Mouse (Mus musculus) stomach, embryonic 16.5 days (tissue): ENCODE measurements at regions not wholly inside any gene's neighbourhood (a gene's known extent, or its start where the extent isn't known, plus 50 kb on each side); places are given as distances from the start of the nearest gene placed in this dataset.

Experiments
- ATAC-seq: fragments of 200-750 bp; cut with Nextera tagmentation; 2 replicates; pipeline ENCODE4 v1.8.0; 2017; ENCODE audit warnings: moderate number of reproducible peaks, moderate TSS enrichment; ENCODE audit not compliant: insufficient read depth, low FRiP score
- H3K27ac ChIP-seq: fragments of 300-500 bp; sonication (generic); 2 replicates; pipeline ENCODE4 v1.5.1; 2014; ENCODE audit warnings: low read length
- H3K27me3 ChIP-seq: fragments of 300-500 bp; sonication (generic); 2 replicates; pipeline ENCODE4 v1.6.1; 2014; ENCODE audit warnings: low read length, control low read depth, mixed read lengths; ENCODE audit not compliant: control insufficient read depth, insufficient read depth
- H3K36me3 ChIP-seq: fragments of 300-500 bp; sonication (generic); 2 replicates; pipeline ENCODE4 v1.6.1; 2014; ENCODE audit warnings: low read length; ENCODE audit not compliant: control insufficient read depth, insufficient read depth
- H3K4me1 ChIP-seq: fragments of 300-500 bp; sonication (generic); 2 replicates; pipeline ENCODE4 v1.6.1; 2014; ENCODE audit warnings: low read length, control low read depth, mixed read lengths; ENCODE audit not compliant: control insufficient read depth, insufficient read depth
- H3K4me2 ChIP-seq: fragments of 300-500 bp; sonication (generic); 2 replicates; pipeline ENCODE4 v1.6.1; 2014; ENCODE audit warnings: low read depth, low read length, mixed read lengths
- H3K4me3 ChIP-seq: fragments of 300-500 bp; sonication (generic); replicated peaks from 2 replicates; pipeline ENCODE4 v1.5.1; 2014; ENCODE audit warnings: mild to moderate bottlenecking, low read length
- H3K9ac ChIP-seq: fragments of 300-500 bp; sonication (generic); 2 replicates; pipeline ENCODE4 v1.6.1; 2014; ENCODE audit warnings: low read length
- H3K9me3 ChIP-seq: fragments of 300-500 bp; sonication (generic); replicated peaks from 2 replicates; pipeline ENCODE4 v1.6.1; 2016; ENCODE audit warnings: low read length, control low read depth; ENCODE audit not compliant: control insufficient read depth
- WGBS: fragments of 180-500 bp; shearing (Covaris S2); extraction: QIAGEN DNeasy Blood & Tissue Kit; methylation state at CpG from one replicate; pipeline ENCODE4 v1.1.7; 2014; 5-methylcytosine and 5-hydroxymethylcytosine counted together

DNA sequence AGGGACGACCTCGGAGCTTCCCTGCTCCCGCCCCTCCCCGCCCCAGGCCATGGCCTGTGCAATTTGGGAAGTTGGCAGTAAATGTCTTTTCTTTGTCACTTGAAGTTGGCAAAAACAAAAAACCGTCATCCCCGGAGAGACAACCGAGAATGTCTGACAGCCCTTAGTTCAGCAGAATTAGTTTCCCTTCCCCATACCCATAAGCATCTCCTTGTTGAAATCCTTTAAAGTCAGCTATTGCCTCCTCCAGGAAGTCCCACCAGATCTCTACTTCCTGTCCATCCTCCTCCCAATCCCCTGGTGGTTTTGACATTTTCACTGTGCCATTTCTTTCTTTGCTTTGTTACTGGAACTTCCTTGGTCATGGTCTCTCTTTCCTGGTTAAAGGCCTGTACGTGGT is 54.8 kb downstream of the Foxb1 start:
- Histone ChIP-seq H3K36me3 (no peaks in the 10 kb centered on the region), H3K27ac (no peak overlapping the region), H3K27me3 (no peaks in the 10 kb centered on the region), H3K4me2 (no peak overlapping the region), H3K4me1 (no peaks in the 10 kb centered on the region), H3K9me3 (no peaks in the 10 kb centered on the region), H3K4me3 (no peak overlapping the region), H3K9ac (no peak overlapping the region)
- 79% methylated on average over 8 of the region's 8 CpGs for WGBS
- no peak for ATAC-seq

DNA sequence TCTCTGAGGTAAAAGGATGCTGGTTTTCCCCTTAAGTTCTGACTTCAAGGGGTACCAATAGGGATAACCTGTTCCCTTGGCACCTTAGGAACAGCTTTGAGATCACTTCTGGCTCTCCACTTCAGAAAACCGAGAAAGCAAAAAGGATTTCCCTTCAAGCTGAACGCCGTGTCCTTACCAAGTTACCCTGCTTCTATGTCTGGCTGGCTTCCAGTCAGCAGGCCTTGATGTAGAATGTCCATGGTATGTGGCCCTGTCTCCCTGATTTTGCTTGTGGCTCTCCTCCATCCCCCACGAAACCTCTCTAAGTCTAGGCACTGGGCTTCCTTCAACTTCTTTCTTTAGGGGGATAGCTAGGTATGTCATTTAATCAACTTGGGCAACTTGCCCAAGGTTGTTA is 55.7 kb downstream of the Foxb1 start:
- Histone ChIP-seq H3K9me3 (no peaks in the 10 kb centered on the region), H3K4me3 (no peak overlapping the region), H3K27ac (no peak overlapping the region), H3K4me1 (no peaks in the 10 kb centered on the region), H3K4me2 (no peak overlapping the region), H3K36me3 (no peaks in the 10 kb centered on the region), H3K9ac (no peak overlapping the region), H3K27me3 (no peaks in the 10 kb centered on the region)
- no peak for ATAC-seq
- WGBS, result 67% methylated on average over 4 of the region's 4 CpGs

DNA sequence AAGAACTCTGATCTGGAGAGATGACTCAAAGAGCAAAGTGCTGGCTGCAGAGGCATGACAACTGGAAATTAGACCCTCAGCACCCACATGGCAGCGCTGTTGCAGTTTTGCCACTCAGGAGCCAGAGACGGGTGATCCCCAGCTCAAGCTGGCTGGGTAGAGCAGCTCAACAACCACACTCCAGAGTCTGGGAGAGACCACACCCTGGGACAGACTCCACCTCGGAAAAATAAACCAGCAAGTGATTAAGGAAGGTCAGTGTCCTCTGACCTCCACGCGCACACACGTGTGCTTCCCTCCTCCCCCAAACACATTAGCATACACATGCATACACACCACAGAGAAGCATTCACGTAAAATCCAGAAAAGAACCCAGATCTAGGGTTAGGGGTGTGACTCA is 57.0 kb downstream of the Foxb1 start:
- Histone ChIP-seq H3K27ac (no peak overlapping the region), H3K4me3 (no peak overlapping the region), H3K36me3 (no peaks in the 10 kb centered on the region), H3K9me3 (no peaks in the 10 kb centered on the region), H3K27me3 (no peaks in the 10 kb centered on the region), H3K9ac (no peak overlapping the region), H3K4me2 (no peak overlapping the region), H3K4me1 (no peaks in the 10 kb centered on the region)
- ATAC-seq, result no peak
- 57% methylated on average over 7 of the region's 7 CpGs for WGBS

DNA sequence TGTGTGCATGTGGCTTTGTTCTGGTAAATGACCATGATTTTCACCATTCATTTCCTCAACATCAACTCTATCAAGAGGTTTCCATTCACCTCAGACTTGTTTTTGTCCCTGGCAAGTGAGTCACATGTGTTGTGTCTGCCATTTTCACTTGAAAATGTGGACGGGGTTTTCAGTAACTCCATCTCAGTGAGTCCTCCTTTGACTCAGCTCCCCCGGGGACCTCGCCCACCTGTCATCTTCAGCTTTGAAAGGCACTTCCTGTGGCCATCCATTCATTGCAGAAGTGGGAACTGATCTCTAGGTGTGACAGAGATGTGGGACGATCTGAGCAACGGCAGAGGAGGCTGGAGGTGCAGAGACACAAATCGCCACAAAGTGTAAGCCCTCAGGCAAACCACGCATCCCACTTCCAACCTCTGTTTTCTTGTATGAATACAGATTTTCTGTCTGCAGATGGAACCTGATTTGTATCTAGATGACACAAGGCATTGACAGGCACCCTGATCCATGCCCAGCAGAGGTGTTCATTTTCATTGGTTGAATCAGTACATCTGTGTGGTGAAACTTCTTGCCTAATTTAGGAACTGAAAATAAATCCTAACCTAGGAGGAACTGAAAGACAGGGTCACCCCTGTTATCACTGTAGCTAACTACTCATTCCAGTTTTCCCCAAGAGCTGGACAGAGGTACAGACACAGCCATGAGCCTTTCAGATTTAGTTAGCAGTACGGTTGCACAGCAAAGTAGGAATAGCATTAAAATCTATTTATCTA is 58.4 kb downstream of the Foxb1 start:
- Histone ChIP-seq H3K4me2 (no peak overlapping the region), H3K4me1 (no peaks in the 10 kb centered on the region), H3K9me3 (no peaks in the 10 kb centered on the region), H3K9ac (no peak overlapping the region), H3K27me3 (no peaks in the 10 kb centered on the region), H3K36me3 (no peaks in the 10 kb centered on the region), H3K4me3 (no peak overlapping the region), H3K27ac (no peak overlapping the region)
- ATAC-seq, result no peak
- WGBS, result 77% methylated on average over 8 of the region's 8 CpGs

DNA sequence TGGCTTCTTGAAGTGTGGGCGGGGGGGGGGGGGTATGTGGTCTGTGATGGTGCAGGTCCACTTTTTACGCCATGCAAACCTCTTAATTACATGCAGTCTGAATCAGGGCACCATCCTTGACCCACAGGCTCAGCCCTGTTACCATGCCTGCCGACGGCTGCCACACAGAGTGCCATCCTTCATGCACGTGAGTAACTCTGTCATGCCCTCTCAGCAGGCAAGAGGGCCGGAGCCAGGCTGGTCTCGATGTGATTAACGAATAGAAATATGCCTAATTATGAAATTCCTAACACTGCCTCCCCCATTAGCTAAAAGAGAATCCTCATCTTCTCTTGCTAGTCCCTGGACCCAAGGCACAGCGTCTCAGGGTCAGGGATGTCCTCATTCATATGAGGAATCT is 60.0 kb downstream of the Foxb1 start:
- 82% methylated on average over 9 of the region's 9 CpGs for WGBS

DNA sequence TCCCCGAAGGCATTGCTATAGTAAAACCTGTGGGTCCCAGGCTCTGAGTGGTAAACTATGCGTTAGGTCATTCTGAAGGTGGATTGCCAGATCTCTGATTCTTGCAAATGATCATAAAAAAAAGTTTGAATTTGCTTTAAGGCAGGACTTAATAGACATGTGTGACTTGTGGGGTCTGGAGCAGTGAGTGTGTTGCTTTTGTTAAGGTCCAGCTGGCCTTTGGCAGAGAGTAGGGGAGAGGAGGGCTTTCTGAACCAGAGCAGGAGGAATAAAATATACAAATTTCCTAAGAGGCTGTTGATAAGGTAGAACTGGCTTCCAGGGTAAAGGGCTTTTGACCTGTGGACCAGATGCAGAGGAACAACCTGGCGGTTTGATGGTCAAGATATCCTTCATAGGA is 69.0 kb downstream of the Foxb1 start:
- Histone ChIP-seq H3K27me3 (no peaks in the 10 kb centered on the region), H3K27ac (no peak overlapping the region), H3K9ac (no peak overlapping the region), H3K4me1 (no peaks in the 10 kb centered on the region), H3K4me3 (no peak overlapping the region), H3K36me3 (no peaks in the 10 kb centered on the region), H3K9me3 (no peaks in the 10 kb centered on the region), H3K4me2 (no peak overlapping the region)
- 54% methylated on average over 3 of the region's 3 CpGs for WGBS
- no peak for ATAC-seq

More for the DNA sequence above, 60.0 kb downstream of the Foxb1 start:
- H3K9me3 ChIP-seq, result no peaks in the 10 kb centered on the region
- no peak overlapping the region for H3K9ac ChIP-seq
- no peak overlapping the region for H3K27ac ChIP-seq
- no peak overlapping the region for H3K4me3 ChIP-seq
- H3K36me3 ChIP-seq, result no peaks in the 10 kb centered on the region
- no peak for ATAC-seq
- H3K4me2 ChIP-seq, result no peak overlapping the region
- no peaks in the 10 kb centered on the region for H3K4me1 ChIP-seq
- no peaks in the 10 kb centered on the region for H3K27me3 ChIP-seq

DNA sequence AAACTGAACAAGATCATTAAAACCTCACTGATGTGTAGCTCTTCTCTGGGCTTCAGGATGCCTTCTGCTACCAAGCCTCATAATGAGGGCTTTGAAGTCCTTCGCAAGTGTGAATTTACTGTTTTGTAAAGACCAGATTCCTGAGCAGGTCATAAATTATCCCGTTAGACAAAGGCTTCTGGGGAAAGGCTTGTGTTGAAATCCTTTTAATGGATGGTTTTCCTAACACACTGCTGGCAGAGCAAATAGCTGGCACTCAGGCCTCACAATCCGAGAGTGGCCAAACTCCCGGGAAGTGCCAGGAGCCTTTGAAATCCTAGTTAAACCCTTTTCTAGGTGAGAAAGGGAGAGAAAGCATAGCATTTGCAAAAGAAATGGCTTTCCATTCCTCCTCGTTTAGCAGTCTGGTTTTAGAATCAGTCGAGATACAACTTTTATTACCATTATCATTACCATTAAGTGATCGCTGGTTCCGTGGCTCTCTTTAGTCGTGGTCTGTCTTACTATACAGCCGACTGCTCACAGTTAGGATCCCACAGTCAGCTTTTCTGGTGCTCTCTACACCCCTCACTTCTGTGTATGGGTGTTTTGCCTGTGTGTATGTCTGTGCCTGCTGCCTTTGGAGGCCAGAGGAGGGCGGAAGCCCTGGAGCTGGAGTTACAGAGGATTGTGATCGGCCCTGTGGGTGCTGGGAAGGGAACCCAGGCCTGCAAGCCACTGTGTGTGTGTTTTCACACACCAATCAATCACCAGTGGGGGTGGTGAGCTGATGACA is 73.2 kb downstream of the Foxb1 start:
- no peaks in the 10 kb centered on the region for H3K9me3 ChIP-seq
- no peaks in the 10 kb centered on the region for H3K27me3 ChIP-seq
- 30% methylated on average over 12 of the region's 12 CpGs for WGBS
- H3K4me3 ChIP-seq, result no peak overlapping the region
- H3K4me2 ChIP-seq, result no peak overlapping the region
- ATAC-seq, result no peak
- H3K36me3 ChIP-seq, result no peaks in the 10 kb centered on the region
- H3K4me1 ChIP-seq, result no peaks in the 10 kb centered on the region
- H3K27ac ChIP-seq, result no peak overlapping the region
- H3K9ac ChIP-seq, result no peak overlapping the region

DNA sequence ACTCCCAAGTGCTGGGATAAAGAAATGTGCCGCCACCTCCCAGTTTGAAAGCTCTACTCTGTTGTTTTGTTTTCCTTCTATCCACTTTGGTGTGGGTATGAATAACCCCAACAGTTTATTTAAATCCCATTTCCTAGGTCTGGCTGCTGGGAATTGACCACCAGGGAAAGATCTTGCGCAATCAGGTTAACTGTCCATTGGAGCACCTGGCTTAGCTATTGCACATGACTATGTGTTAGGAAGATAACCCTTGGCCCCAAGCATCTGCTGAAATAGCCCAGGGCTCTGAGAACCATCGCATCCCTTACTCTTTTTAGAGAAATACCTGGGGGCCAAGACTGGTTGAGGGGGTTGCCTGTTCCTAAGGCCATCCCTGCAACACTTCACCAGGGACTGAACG is 74.0 kb downstream of the Foxb1 start:
- H3K36me3 ChIP-seq, result no peaks in the 10 kb centered on the region
- no peak overlapping the region for H3K9ac ChIP-seq
- H3K4me3 ChIP-seq, result no peak overlapping the region
- no peaks in the 10 kb centered on the region for H3K27me3 ChIP-seq
- WGBS, result 63% methylated on average over 4 of the region's 4 CpGs
- no peak overlapping the region for H3K4me2 ChIP-seq
- no peak overlapping the region for H3K27ac ChIP-seq
- H3K4me1 ChIP-seq, result no peaks in the 10 kb centered on the region
- H3K9me3 ChIP-seq, result no peaks in the 10 kb centered on the region
- no peak for ATAC-seq

DNA sequence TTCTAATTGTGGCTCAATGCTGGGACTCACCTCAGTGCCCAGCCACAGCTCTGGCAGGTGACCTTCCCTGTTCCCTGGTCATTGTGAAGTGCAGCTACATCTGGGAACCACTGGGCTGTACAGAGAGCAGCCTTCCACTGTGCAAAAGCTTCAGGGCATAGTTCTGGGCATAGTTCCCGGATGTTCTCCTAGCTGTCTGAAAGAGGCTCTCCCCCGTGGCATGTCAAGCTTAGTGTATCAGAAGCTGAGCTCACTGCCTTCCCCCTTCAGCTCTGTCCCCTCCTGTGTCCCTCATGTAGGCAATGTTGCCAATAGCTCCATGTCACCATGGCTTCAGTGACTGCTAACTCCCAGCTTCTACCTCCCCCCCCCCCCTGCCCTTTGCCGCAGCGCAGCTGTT is 75.1 kb downstream of the Foxb1 start:
- Histone ChIP-seq H3K27me3 (no peaks in the 10 kb centered on the region), H3K9me3 (no peaks in the 10 kb centered on the region), H3K4me1 (no peaks in the 10 kb centered on the region), H3K27ac (no peak overlapping the region), H3K36me3 (no peaks in the 10 kb centered on the region), H3K4me3 (no peak overlapping the region), H3K9ac (no peak overlapping the region), H3K4me2 (no peak overlapping the region)
- 53% methylated on average over 4 of the region's 4 CpGs for WGBS
- ATAC-seq, result no peak
